Mouse (Mus musculus) cerebellum, adult 11 months (tissue): ENCODE measurements around the gene Kif3c.

Source experiments
- DNase-seq: peaks from one replicate; pipeline ENCODE4 v3.0.0; 2022

Gene Kif3c

GRCm38 (mm10) chr12:3364508-3365448, at the start of gene Kif3c:
Gene Kif3c (plus strand): TSS chr12:3365132.
- DNase-seq = peak; percentile 73

- DNase-seq = no peak
Measured at GRCm38 (mm10) chr12:3316083-3316482, 48.8 kb upstream of the Kif3c start.

GRCm38 (mm10) chr12:3316937-3317336, 48.0 kb upstream of the Kif3c start:
- no peak for DNase-seq

DNA sequence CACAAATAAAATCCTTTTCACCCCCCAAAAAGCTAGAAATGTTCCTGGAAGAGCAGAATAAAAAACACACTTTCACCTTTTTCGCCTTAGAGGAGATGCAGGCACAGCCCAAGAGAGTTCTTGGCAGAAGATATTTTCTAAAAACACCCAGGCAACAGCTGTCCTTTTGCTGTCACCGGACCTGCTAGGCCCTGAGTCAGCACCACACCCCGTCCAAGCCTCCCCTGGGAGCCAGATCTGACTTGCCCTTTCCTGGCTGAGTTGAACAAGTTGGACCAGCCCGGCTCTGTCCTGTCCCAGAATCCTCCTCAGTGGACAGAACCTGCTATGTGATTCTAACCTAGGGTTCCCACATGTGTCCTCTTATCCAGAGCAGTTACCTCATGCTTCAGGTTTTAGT, 45.6 kb upstream of the Kif3c start:
- no peak for DNase-seq

- no peak for DNase-seq
Measured at GRCm38 (mm10) chr12:3323241-3323640, 41.7 kb upstream of the Kif3c start.

DNA sequence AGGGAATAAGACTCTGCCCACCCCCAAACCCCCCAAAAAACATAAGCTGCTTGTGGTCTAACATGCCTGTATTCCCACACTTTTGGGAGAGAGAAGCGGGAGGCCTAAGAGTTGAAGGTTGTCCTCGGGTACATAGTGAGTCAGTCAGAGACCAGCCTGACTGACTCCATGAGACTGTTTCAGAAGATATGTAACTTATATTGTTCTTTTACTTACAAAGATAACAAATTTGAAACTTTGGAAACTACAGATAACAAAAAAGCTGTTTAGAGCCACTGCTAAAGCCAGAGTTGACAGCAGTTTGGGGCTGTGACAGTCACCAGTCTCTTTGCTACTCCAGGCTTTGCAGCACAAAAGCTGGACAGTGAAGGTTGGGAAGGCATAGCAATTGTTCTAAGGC, 39.7 kb upstream of the Kif3c start:
- DNase-seq = no peak

GRCm38 (mm10) chr12:3329677-3330076, 35.3 kb upstream of the Kif3c start:
- DNase-seq = no peak

GRCm38 (mm10) chr12:3338931-3339330, 26.0 kb upstream of the Kif3c start:
- DNase-seq = no peak

- no peak for DNase-seq
Measured at GRCm38 (mm10) chr12:3344155-3344554, 20.8 kb upstream of the Kif3c start.

GRCm38 (mm10) chr12:3345038-3345437, 19.9 kb upstream of the Kif3c start:
- no peak for DNase-seq

- DNase-seq = no peak
Measured at GRCm38 (mm10) chr12:3347682-3348081, 17.2 kb upstream of the Kif3c start.

GRCm38 (mm10) chr12:3349387-3349786, 15.5 kb upstream of the Kif3c start:
- DNase-seq = no peak

GRCm38 (mm10) chr12:3350136-3350535, 14.8 kb upstream of the Kif3c start:
- DNase-seq = no peak

GRCm38 (mm10) chr12:3352216-3352615, 12.7 kb upstream of the Kif3c start:
- no peak for DNase-seq

- DNase-seq = no peak
Measured at GRCm38 (mm10) chr12:3355068-3355467, 9.9 kb upstream of the Kif3c start.

- DNase-seq = no peak
Measured at GRCm38 (mm10) chr12:3356824-3357223, 8.1 kb upstream of the Kif3c start.

DNA sequence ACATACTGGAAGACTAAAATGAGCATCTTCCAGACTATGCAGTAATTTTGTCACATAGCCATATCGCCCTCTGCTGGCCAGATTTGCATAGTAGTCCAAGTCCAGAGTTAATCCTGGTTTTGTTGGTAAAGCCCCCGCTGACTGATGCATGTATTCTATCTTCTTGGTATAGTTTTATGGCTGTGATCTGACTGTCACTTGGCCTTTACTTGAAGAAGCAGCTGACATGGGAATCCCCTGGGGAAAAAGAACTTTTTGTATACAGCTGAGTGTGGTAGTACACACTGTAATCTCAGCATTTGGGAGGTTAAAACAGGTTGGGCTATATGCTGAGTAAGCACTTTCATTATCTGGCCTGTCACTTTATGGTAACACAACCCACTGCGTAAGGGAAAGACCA, 5.6 kb upstream of the Kif3c start:
- DNase-seq = peak; percentile 62

- DNase-seq = no peak
Measured at GRCm38 (mm10) chr12:3360043-3360442, 4.9 kb upstream of the Kif3c start.

- DNase-seq = no peak
Measured at GRCm38 (mm10) chr12:3364076-3364475, 856 bp upstream of the Kif3c start.

GRCm38 (mm10) chr12:3365449-3366189, 687 bp downstream of the Kif3c start:
- peak; percentile 52 for DNase-seq

DNA sequence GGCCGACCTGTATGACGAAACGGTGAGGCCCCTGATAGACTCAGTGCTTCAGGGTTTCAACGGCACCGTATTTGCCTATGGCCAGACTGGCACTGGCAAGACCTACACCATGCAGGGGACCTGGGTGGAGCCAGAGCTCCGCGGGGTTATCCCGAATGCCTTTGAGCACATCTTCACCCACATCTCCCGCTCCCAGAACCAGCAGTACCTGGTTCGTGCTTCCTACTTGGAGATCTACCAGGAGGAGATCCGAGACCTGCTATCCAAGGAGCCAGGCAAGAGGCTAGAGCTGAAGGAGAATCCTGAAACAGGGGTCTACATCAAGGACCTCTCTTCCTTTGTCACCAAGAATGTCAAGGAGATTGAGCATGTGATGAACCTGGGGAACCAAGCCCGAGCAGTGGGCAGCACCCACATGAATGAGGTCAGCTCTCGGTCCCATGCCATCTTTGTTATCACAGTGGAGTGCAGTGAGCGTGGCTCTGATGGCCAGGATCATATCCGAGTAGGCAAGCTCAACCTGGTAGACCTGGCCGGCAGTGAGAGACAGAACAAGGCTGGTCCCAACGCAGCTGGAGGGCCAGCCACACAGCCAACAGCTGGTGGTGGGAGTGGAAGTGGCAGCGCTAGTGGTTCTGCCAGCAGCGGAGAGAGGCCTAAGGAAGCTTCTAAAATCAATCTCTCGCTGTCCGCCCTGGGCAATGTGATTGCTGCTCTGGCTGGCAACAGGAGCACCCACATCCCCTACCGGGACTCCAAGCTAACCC, 1.4 kb downstream of the Kif3c start:
- DNase-seq = no peak

GRCm38 (mm10) chr12:3366957-3367260, 2.0 kb downstream of the Kif3c start:
- DNase-seq = no peak

DNA sequence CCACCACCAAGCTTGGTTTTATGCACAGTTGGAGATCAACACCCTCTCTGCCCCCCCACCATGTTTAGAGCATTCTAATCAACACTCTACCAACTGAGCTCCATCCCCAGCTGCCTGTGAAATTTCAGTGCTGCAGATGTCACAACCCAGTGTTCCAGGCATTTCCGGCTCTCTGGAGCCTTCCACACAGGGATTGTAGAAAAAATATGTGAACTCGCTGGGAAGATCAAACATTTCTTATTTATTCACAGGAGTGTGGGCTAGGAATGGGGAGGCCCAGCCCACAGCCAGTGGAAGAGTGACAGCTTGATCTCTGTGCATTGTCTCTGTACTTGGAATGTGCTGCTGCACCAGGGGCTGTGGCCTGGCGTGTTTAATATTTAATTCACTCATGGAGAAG, 3.8 kb downstream of the Kif3c start:
- DNase-seq = no peak
